Mouse (Mus musculus): ENCODE measurements around the gene Gm20708.

DNA sequence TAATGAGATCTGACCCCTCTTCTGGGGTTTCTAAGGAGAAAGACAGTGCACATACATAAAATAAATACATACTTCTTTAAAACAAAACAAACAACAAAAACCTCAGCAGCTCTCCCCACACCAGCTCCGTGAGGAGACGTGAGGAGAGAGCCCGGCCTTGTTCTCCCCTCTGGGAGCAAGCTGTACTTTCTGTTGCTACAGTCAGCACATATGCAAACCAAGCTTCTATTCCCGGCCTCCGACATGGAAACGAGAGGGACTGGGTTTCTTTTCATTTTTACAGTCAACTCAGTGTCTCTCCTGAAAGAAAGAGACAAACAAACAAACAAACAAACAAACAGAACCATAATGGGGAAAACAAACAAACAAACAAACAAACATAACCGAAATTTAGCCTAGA lies 9.4 kb upstream of the Gm20708 start:
- TF ChIP-seq GATA1 (IDR thresholded peaks at IDR 0.05; ENCODE audit: borderline replicate concordance, low read length), result no peak
- TF ChIP-seq FLI1 (IDR thresholded peaks at IDR 0.05; ENCODE audit: low read length), result no peak
